In the genomic region with DNA sequence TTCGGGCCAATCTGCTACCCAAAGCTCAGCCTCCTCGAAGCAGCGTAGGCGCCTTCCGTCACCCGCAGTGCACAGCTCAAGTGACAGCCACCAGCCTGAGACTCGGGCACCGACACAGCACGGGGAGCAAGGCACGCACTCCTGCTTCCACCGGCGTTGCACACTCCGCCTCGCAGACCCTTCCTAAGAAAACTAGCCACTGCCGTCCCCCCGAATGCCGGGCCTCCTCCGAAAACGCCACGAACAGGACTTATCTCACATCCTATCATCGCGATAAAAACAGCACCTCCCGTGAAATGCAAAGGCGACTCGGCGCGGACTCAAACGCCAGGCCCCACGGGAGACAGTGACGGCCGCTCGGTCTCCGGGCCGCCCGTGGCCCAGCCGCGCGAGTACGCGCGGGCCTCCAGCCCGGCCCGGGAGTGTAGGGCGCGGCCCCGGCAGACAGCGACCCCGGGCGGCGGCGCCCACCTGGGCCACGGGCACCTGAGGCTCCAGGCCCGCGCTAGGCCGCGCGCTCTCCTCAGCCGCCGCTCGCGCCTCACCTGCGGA, we compare ENCODE assay signal across 8 mouse cellular contexts. TPM values are rescaled to one million over a fixed set of nuclear protein-coding genes. Genes with fewer than 3 reads are reported as not detected.
A peak's percentile ranks its signal among the peaks of the same experiment; 100 is the strongest.
DNase-seq lines count a peak whose midpoint lies in the region; ATAC-seq and TF ChIP-seq lines count a peak whose summit lies in the region.

No protein-coding gene starts in this region.

- H3K4me2 ChIP-seq in kidney, embryonic 14.5 days (replicated peaks; ENCODE audit: low read depth, low read length), result peak overlapping the region; percentile 47
- peak overlapping the region; percentile 60 for H3K4me2 ChIP-seq in forebrain, embryonic 12.5 days
- H3K4me2 ChIP-seq in limb, embryonic 11.5 days (ENCODE audit: low read depth, severe bottlenecking), result peak overlapping the region; percentile 64
- H3K4me2 ChIP-seq in midbrain, embryonic 13.5 days (replicated peaks), result peak overlapping the region; percentile 66
- H3K4me2 ChIP-seq in stomach, postnatal 0 days (replicated peaks; ENCODE audit: low read depth), result peak overlapping the region; percentile 68

- H3K4me1 ChIP-seq in kidney, embryonic 14.5 days (ENCODE audit: control insufficient read depth, insufficient read depth, low read length), result 0 out of 2 replicates have a peak, but pooled peaks cover 4% of the 10 kb centered on the region
- H3K4me1 ChIP-seq in forebrain, embryonic 12.5 days, result peaks cover 11% of the 10 kb centered on the region
- H3K4me1 ChIP-seq in limb, embryonic 11.5 days (ENCODE audit: control insufficient read depth, insufficient read depth, low read length), result no peaks in the 10 kb centered on the region
- peaks cover 21% of the 10 kb centered on the region for H3K4me1 ChIP-seq in midbrain, embryonic 13.5 days (replicated peaks)
- H3K4me1 ChIP-seq in stomach, postnatal 0 days (replicated peaks; ENCODE audit: control insufficient read depth, insufficient read depth), result no peaks in the 10 kb centered on the region

- peak overlapping the region; percentile 90 for H3K27ac ChIP-seq in kidney, embryonic 14.5 days (ENCODE audit: low read depth, low read length)
- peak overlapping the region; percentile 90 for H3K27ac ChIP-seq in forebrain, embryonic 12.5 days
- peak overlapping the region; percentile 74 for H3K27ac ChIP-seq in limb, embryonic 11.5 days (replicated peaks; ENCODE audit: low read depth, low read length)
- peak overlapping the region; percentile 95 for H3K27ac ChIP-seq in midbrain, embryonic 13.5 days
- peak overlapping the region; percentile 94 for H3K27ac ChIP-seq in stomach, postnatal 0 days (replicated peaks)

- no peak for TF ChIP-seq EP300 in stomach, postnatal 0 days (optimal IDR thresholded peaks at IDR 0.05)

- ATAC-seq in kidney, embryonic 14.5 days (ENCODE audit: low FRiP score, low TSS enrichment), result peak; percentile 65
- peak; percentile 89 for ATAC-seq in forebrain, embryonic 12.5 days (ENCODE audit: low FRiP score)
- peak; percentile 28; the same call in 1 of the 2 replicates for ATAC-seq in limb, embryonic 11.5 days (ENCODE audit: insufficient number of reproducible peaks, low FRiP score, low TSS enrichment, low read depth)
- peak; percentile 65 for ATAC-seq in midbrain, embryonic 13.5 days
- peak; percentile 82 for ATAC-seq in stomach, postnatal 0 days (ENCODE audit: low FRiP score, low TSS enrichment)

- H3K9ac ChIP-seq in kidney, embryonic 14.5 days (ENCODE audit: low read depth, low read length), result peak overlapping the region; percentile 91
- peak overlapping the region; percentile 88 for H3K9ac ChIP-seq in forebrain, embryonic 12.5 days
- peak overlapping the region; percentile 86 for H3K9ac ChIP-seq in limb, embryonic 11.5 days (ENCODE audit: low read length)
- peak overlapping the region; percentile 91 for H3K9ac ChIP-seq in midbrain, embryonic 13.5 days (replicated peaks)
- peak overlapping the region; percentile 98 for H3K9ac ChIP-seq in stomach, postnatal 0 days (ENCODE audit: low read length)

- DNase-seq in kidney, postnatal 14 days, result no peak
- peak; percentile 2 for DNase-seq in c-Kit-negative CD71-positive TER-119-positive erythroid progenitor cells, embryonic 14.5 days (ENCODE audit: low read depth, low spot score)
- DNase-seq in induced T-regulatory cell, adult 2 months (ENCODE audit: low read depth), result peak; percentile 80
- DNase-seq in limb, embryonic 11.5 days (ENCODE audit: low spot score), result peak; percentile 77
- no peak for DNase-seq in stomach, postnatal 0 days (ENCODE audit: low spot score)

- H3K9me3 ChIP-seq in kidney, embryonic 14.5 days (ENCODE audit: control insufficient read depth, low read length), result no peaks in the 10 kb centered on the region
- no peaks in the 10 kb centered on the region for H3K9me3 ChIP-seq in forebrain, embryonic 12.5 days
- no peaks in the 10 kb centered on the region for H3K9me3 ChIP-seq in limb, embryonic 11.5 days (ENCODE audit: control insufficient read depth, low read length)
- H3K9me3 ChIP-seq in midbrain, embryonic 13.5 days, result no peaks in the 10 kb centered on the region
- H3K9me3 ChIP-seq in stomach, postnatal 0 days (ENCODE audit: control insufficient read depth, low read length), result no peaks in the 10 kb centered on the region

- under 1% methylated on average over 55 of the region's 62 CpGs for WGBS in kidney, embryonic 14.5 days
- WGBS in forebrain, embryonic 12.5 days, result 1% methylated on average over 61 of the region's 62 CpGs
- under 1% methylated on average over 61 of the region's 62 CpGs for whole genome bisulfite sequencing in limb, embryonic 11.5 days
- 0% methylated on average over 62 of the region's 62 CpGs for WGBS in midbrain, embryonic 13.5 days
- 1% methylated on average over 44 of the region's 62 CpGs for WGBS in stomach, postnatal 0 days

- H3K27me3 ChIP-seq in kidney, embryonic 14.5 days (ENCODE audit: control insufficient read depth, insufficient read depth, low read length), result no peaks in the 10 kb centered on the region
- 0 out of 2 replicates have a peak, but pooled peaks cover 4% of the 10 kb centered on the region for H3K27me3 ChIP-seq in forebrain, embryonic 12.5 days
- H3K27me3 ChIP-seq in limb, embryonic 11.5 days (ENCODE audit: control insufficient read depth, insufficient read depth, low read length), result no peaks in the 10 kb centered on the region
- no peaks in the 10 kb centered on the region for H3K27me3 ChIP-seq in midbrain, embryonic 13.5 days
- H3K27me3 ChIP-seq in stomach, postnatal 0 days (ENCODE audit: control insufficient read depth, insufficient read depth, low read length), result no peaks in the 10 kb centered on the region

- H3K36me3 ChIP-seq in kidney, embryonic 14.5 days (ENCODE audit: control insufficient read depth, insufficient read depth, low read length), result no peaks in the 10 kb centered on the region
- H3K36me3 ChIP-seq in forebrain, embryonic 12.5 days (replicated peaks), result no peaks in the 10 kb centered on the region
- no peaks in the 10 kb centered on the region for H3K36me3 ChIP-seq in limb, embryonic 11.5 days (ENCODE audit: control insufficient read depth, insufficient read depth, low read length)
- no peaks in the 10 kb centered on the region for H3K36me3 ChIP-seq in midbrain, embryonic 13.5 days
- H3K36me3 ChIP-seq in stomach, postnatal 0 days (ENCODE audit: control insufficient read depth, insufficient read depth, low read length), result no peaks in the 10 kb centered on the region; the same call in 1 of the 2 replicates

- TF ChIP-seq CTCF in stomach, postnatal 0 days (IDR thresholded peaks at IDR 0.05; ENCODE audit: low read depth), result no peak

- peak overlapping the region; percentile 88 for H3K4me3 ChIP-seq in kidney, embryonic 14.5 days (ENCODE audit: low read length)
- H3K4me3 ChIP-seq in forebrain, embryonic 12.5 days (replicated peaks), result peak overlapping the region; percentile 94
- peak overlapping the region; percentile 82 for H3K4me3 ChIP-seq in limb, embryonic 11.5 days (ENCODE audit: low read depth, low read length)
- H3K4me3 ChIP-seq in midbrain, embryonic 13.5 days (replicated peaks), result peak overlapping the region; percentile 88
- H3K4me3 ChIP-seq in stomach, postnatal 0 days (ENCODE audit: low read depth, low read length), result peak overlapping the region; percentile 95

RNA-seq across cellular contexts. Expression of gene Appl1, which starts 1.1 kb away (rescaled TPM):
- 48.8 and 55.6 TPM in 2 replicates for polyA plus RNA-seq in kidney, embryonic 14.5 days (2014; fragmentation: Nextera tagmentation; extraction: Ambion mirVana)
- polyA plus RNA-seq in forebrain, embryonic 12.5 days (2016; fragmentation: Nextera tagmentation; extraction: Ambion mirVana), result 52.0 and 54.2 TPM in 2 replicates
- polyA plus RNA-seq in limb, embryonic 11.5 days (2014; fragmentation: Nextera tagmentation; extraction: Ambion mirVana), result 34.2 and 36.8 TPM in 2 replicates
- polyA plus RNA-seq in midbrain, embryonic 13.5 days (2015; fragmentation: Nextera tagmentation; extraction: Ambion mirVana), result 57.8 and 63.2 TPM in 2 replicates
- 22.0 and 25.5 TPM in 2 replicates for polyA plus RNA-seq in stomach, postnatal 0 days (2015; fragmentation: Nextera tagmentation; extraction: Ambion mirVana)

RNA-seq across cellular contexts. Expression of gene Hesx1, which starts 24.3 kb away (rescaled TPM):
- 0.99 and 1.4 TPM in 2 replicates for polyA plus RNA-seq in kidney, embryonic 14.5 days (2014; fragmentation: Nextera tagmentation; extraction: Ambion mirVana)
- not detected in 2 replicates for polyA plus RNA-seq in forebrain, embryonic 12.5 days (2016; fragmentation: Nextera tagmentation; extraction: Ambion mirVana)
- polyA plus RNA-seq in limb, embryonic 11.5 days (2014; fragmentation: Nextera tagmentation; extraction: Ambion mirVana), result 0.25 and 0.52 TPM in 2 replicates
- not detected in 2 replicates for polyA plus RNA-seq in midbrain, embryonic 13.5 days (2015; fragmentation: Nextera tagmentation; extraction: Ambion mirVana)
- polyA plus RNA-seq in stomach, postnatal 0 days (2015; fragmentation: Nextera tagmentation; extraction: Ambion mirVana), result 0.19 TPM in 1 of 2 replicates, not detected in the other

Comparison
In these comparisons a context has a peak if more than half of its experiments do, and no peak if none do; other contexts are left out.
1. ATAC-seq: peak in every context shown above with its lines; median percentile 89 in forebrain, embryonic 12.5 days; 82 in stomach, postnatal 0 days; 65 in kidney, embryonic 14.5 days; 65 in midbrain, embryonic 13.5 days; 28 in limb, embryonic 11.5 days.
2. DNase-seq: peak in c-Kit-negative CD71-positive TER-119-positive erythroid progenitor cells, embryonic 14.5 days (single experiment), induced T-regulatory cell, adult 2 months (single experiment) and limb, embryonic 11.5 days (single experiment); none in kidney, postnatal 14 days (single experiment) and stomach, postnatal 0 days (single experiment).
3. Peak in every context shown above with its lines, with median percentiles within 50 percentile points of each other: H3K27ac ChIP-seq, H3K4me2 ChIP-seq, H3K4me3 ChIP-seq and H3K9ac ChIP-seq.